Mouse (Mus musculus) heart, adult 2 months (tissue): ENCODE measurements around the gene Ube2r2. TPM values are rescaled to one million over a fixed set of nuclear protein-coding genes. Genes with fewer than 3 reads are reported as not detected.

Source experiments
- DNase-seq, 2 experiments: peaks; one replicate each; pipeline ENCODE4 v3.0.0; 2021
- H3K27ac ChIP-seq: fragments of 200-600 bp; 2 replicates; pipeline ENCODE4 v1.8.1; 2022
- H3K27me3 ChIP-seq: fragments of 200-500 bp; 2 replicates; pipeline ENCODE4 v1.6.1; 2012; ENCODE audit warnings: mild to moderate bottlenecking, low read length, inconsistent platforms, mixed read lengths; ENCODE audit not compliant: control insufficient read depth, insufficient read depth
- H3K36me3 ChIP-seq: fragments of 200-500 bp; 2 replicates; pipeline ENCODE4 v1.6.1; 2012; ENCODE audit warnings: low read length, inconsistent platforms; ENCODE audit not compliant: control insufficient read depth, insufficient read depth
- H3K4me1 ChIP-seq: fragments of 200-500 bp; 2 replicates; pipeline ENCODE4 v1.6.1; 2011; ENCODE audit warnings: low read length; ENCODE audit not compliant: control insufficient read depth, insufficient read depth
- H3K4me3 ChIP-seq: fragments of 200-600 bp; 2 replicates; pipeline ENCODE4 v1.8.1; 2022
- H3K79me2 ChIP-seq: fragments of 200-500 bp; replicated peaks from 2 replicates; pipeline ENCODE4 v1.6.1; 2012; ENCODE audit warnings: mild to moderate bottlenecking, inconsistent platforms, low read length, moderate library complexity, mixed read lengths; ENCODE audit not compliant: control insufficient read depth, insufficient read depth
- H3K9ac ChIP-seq: fragments of 200-500 bp; 2 replicates; pipeline ENCODE4 v1.6.1; 2012; ENCODE audit warnings: low read depth, mild to moderate bottlenecking, control low read depth, inconsistent platforms, low read length, mixed read lengths
- CTCF ChIP-seq: fragments of 200-600 bp; IDR thresholded peaks from 2 replicates; pipeline ENCODE4 v1.8.1; 2022; ENCODE audit warnings: antibody characterized with exemption, mild to moderate bottlenecking, moderate library complexity
- EP300 ChIP-seq: fragments of 200-500 bp; IDR thresholded peaks from 2 replicates; pipeline ENCODE4 v1.6.1; 2011; ENCODE audit warnings: low read depth, low read length, control low read depth; ENCODE audit not compliant: insufficient read depth
- POLR2A ChIP-seq: fragments of 200-500 bp; IDR thresholded peaks from 2 replicates; pipeline ENCODE4 v1.6.1; 2011; ENCODE audit warnings: mild to moderate bottlenecking, low read depth, low read length, control low read depth; ENCODE audit not compliant: insufficient read depth
- WGBS: fragments of 180-500 bp; shearing (Covaris S2); methylation state at CpG from one replicate; pipeline ENCODE4 v1.1.7; 2018; 5-methylcytosine and 5-hydroxymethylcytosine counted together
- intact Hi-C: fragments of 180-260 bp; cut with DNase I; formaldehyde crosslinking; loops from one replicate; pipeline ENCODE4 v1.15.1; 2025
- long read RNA-seq: library from polyadenylated mRNA; stranded (forward); transcript quantifications from one replicate; pipeline ENCODE4 v2.0.0, GENCODE M21; 2021
- polyA plus RNA-seq: library from polyadenylated mRNA; depleted of rRNA; stranded (reverse); fragments of >200 nt; gene quantifications from 2 replicates; pipeline ENCODE4 v1.2.3, GENCODE M21; 2012; rRNA removed
- total RNA-seq, 2 experiments: library from RNA; stranded (reverse); gene quantifications; 2 replicates each; pipeline ENCODE4 v1.2.3; 2021

Ube2r2 gene
- total RNA-seq (100 to 1,000 TPM; 121 to 133 TPM), polyA plus RNA-seq (52.7 and 72.9 TPM in 2 replicates)
- long read RNA-seq, transcript Ube2r2-201 (5 exons, 3,600 nt): major isoform, 137 of 152 reads
- long read RNA-seq, partial matches to known transcripts: 0 of 152 reads
- long read RNA-seq, other reads (novel, unspliced or antisense): 14 of 152 reads

GRCm38 (mm10) chr4:41135711-41136453, at the start of gene Ube2r2:
TSS of gene Ube2r2 (plus strand) at chr4:41135743.
- Histone ChIP-seq H3K36me3 (peaks cover 14% of the 10 kb centered on the region), H3K27ac (peak within 1 kb of the TSS; percentile 97), H3K27me3 (no peaks in the 10 kb centered on the region), H3K4me3 (peak within 1 kb of the TSS; percentile 92), H3K4me1 (peaks cover 5% of the 10 kb centered on the region), H3K9ac (peak within 1 kb of the TSS; percentile 92), H3K79me2 (no peaks in the 10 kb centered on the region; the same call in 1 of the 2 replicates)
- no peak for TF ChIP-seq POLR2A
- TF ChIP-seq CTCF: 0 out of 2 replicates have a peak, but pooled peaks have one; percentile 7
- DNase-seq: peak; percentile 85 to 86
- WGBS: under 1% methylated on average over 56 of the region's 65 CpGs
- intact Hi-C loops: no loop called here

GRCm38 (mm10) chr4:41086947-41087346, 48.6 kb upstream of the Ube2r2 start:
- Histone ChIP-seq H3K4me1 (no peaks in the 10 kb centered on the region), H3K27me3 (no peaks in the 10 kb centered on the region), H3K36me3 (no peaks in the 10 kb centered on the region), H3K79me2 (no peaks in the 10 kb centered on the region), H3K9ac (no peak overlapping the region), H3K27ac (no peak overlapping the region), H3K4me3 (no peak overlapping the region)
- no peak for DNase-seq
- 68% methylated on average over 9 of the region's 9 CpGs for WGBS
- TF ChIP-seq POLR2A: no peak
- no peak for TF ChIP-seq EP300
- TF ChIP-seq CTCF: no peak
- intact Hi-C loops: no loop called here

GRCm38 (mm10) chr4:41087459-41088298, 47.9 kb upstream of the Ube2r2 start:
- Histone ChIP-seq H3K79me2 (no peaks in the 10 kb centered on the region), H3K4me3 (no peak overlapping the region), H3K27me3 (no peaks in the 10 kb centered on the region), H3K9ac (no peak overlapping the region), H3K4me1 (no peaks in the 10 kb centered on the region), H3K27ac (no peak overlapping the region), H3K36me3 (no peaks in the 10 kb centered on the region)
- intact Hi-C loops: no loop called here
- 69% methylated on average over 16 of the region's 16 CpGs for WGBS
- no peak for TF ChIP-seq CTCF
- no peak for DNase-seq

- WGBS: 71% methylated on average over 4 of the region's 4 CpGs
- intact Hi-C loops: no loop called here
- Histone ChIP-seq H3K9ac (no peak overlapping the region), H3K27me3 (no peaks in the 10 kb centered on the region), H3K79me2 (no peaks in the 10 kb centered on the region), H3K27ac (no peak overlapping the region), H3K36me3 (no peaks in the 10 kb centered on the region), H3K4me1 (no peaks in the 10 kb centered on the region), H3K4me3 (no peak overlapping the region)
- DNase-seq: no peak
- no peak for TF ChIP-seq POLR2A
- no peak for TF ChIP-seq EP300
- TF ChIP-seq CTCF: no peak
Observed at GRCm38 (mm10) chr4:41089189-41089588, 46.4 kb upstream of the Ube2r2 start.

GRCm38 (mm10) chr4:41089705-41090104, 45.8 kb upstream of the Ube2r2 start:
- Histone ChIP-seq H3K27me3 (no peaks in the 10 kb centered on the region), H3K27ac (no peak overlapping the region), H3K4me3 (no peak overlapping the region), H3K36me3 (no peaks in the 10 kb centered on the region), H3K9ac (no peak overlapping the region), H3K79me2 (no peaks in the 10 kb centered on the region), H3K4me1 (no peaks in the 10 kb centered on the region)
- intact Hi-C loops: no loop called here
- TF ChIP-seq EP300 (no peak), CTCF (no peak), POLR2A (no peak)
- 64% methylated on average over 2 of the region's 2 CpGs for WGBS
- no peak for DNase-seq

- 28% methylated on average over 3 of the region's 3 CpGs for WGBS
- Histone ChIP-seq H3K79me2 (no peaks in the 10 kb centered on the region), H3K4me3 (no peak overlapping the region), H3K36me3 (no peaks in the 10 kb centered on the region), H3K27ac (no peak overlapping the region), H3K27me3 (no peaks in the 10 kb centered on the region; the same call in 1 of the 2 replicates), H3K4me1 (no peaks in the 10 kb centered on the region), H3K9ac (no peak overlapping the region)
- TF ChIP-seq CTCF: no peak
- no peak for TF ChIP-seq EP300
- no peak for TF ChIP-seq POLR2A
- DNase-seq: no peak
- intact Hi-C loops: no loop called here
Observed at GRCm38 (mm10) chr4:41091391-41091790, 44.2 kb upstream of the Ube2r2 start.
